Mouse (Mus musculus): ENCODE measurements around the gene Dbil5. TPM values are rescaled to one million over a fixed set of nuclear protein-coding genes. Genes with fewer than 3 reads are reported as not detected.
"Not testable (repeated sequence)": the region's sequence is repeated elsewhere in the genome, so short reads cannot be mapped to it uniquely, and the experiment has no call there.

Dbil5 gene
- total RNA-seq (2021), result 1 to 10 TPM in 1 of 2 experiments, under 1 TPM in 1; 0.70 to 1.3 TPM
- long read RNA-seq, experiment 1, result 0 reads
- long read RNA-seq, experiment 2, result 0 reads

DNA sequence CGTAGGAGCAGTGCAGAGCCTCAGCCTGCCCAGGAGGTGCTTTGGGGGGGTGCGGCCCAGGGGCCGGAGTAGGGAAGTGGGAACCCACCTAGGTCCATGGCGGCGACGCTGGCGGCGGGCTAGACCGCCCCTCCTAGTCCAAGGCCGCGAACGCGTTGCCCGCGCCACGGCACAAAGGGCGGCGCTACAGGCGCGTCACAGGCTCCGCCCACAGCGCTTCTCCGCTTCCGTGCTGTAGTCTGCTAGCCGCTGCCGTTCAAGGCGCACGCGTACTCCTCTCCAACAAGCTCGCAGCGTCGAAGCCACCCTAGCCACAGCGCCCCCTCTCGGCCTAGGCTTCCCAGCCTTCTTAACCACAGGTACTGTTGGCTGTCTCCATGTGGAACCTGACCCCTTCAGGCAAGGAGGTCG is at the start of gene Dbil5, which contains the start of gene Gemin4:
Gene Dbil5, plus strand, starts transcription at position 219 of the 411 bp plus-strand sequence.
Gene Gemin4, minus strand, starts transcription at position 275 of the 411 bp plus-strand sequence.
- peak; percentile 97 to 99 for DNase-seq (ENCODE audit: low spot score in 2 of 2)

DNA sequence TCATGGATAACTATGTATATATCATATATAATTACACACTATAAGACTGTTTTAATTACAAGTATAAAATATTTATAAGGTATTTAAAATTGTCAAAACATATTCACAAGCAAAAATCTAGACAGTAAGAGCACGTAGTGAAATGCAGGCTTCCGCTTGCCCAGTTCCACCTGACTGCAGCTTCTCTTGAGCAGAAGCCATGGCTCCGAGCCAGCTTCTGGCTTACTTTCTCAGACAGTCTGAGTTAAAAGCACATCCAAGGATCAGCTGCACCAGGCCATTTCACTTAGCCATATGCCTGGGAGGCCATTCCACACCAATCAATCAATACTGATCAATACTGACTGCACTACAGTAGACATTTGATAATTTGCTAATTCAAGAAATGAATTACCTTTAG is 48.4 kb upstream of the Dbil5 start:
- no peak for DNase-seq (ENCODE audit: low spot score in 2 of 2)

GRCm38 (mm10) chr11:76170207-76170606 is 47.2 kb upstream of the Dbil5 start:
- DNase-seq (ENCODE audit: low spot score in 2 of 2), result no peak

GRCm38 (mm10) chr11:76178726-76179494 is 38.5 kb upstream of the Dbil5 start:
- DNase-seq (ENCODE audit: low spot score in 2 of 2), result peak; percentile 19 to 53

GRCm38 (mm10) chr11:76179495-76180145 is 37.8 kb upstream of the Dbil5 start, which contains the start of the genes Vps53 and Fam57a:
TSS of gene Vps53 (minus strand) at chr11:76179647.
TSS of gene Fam57a (plus strand) at chr11:76179671.
- DNase-seq (ENCODE audit: low spot score in 2 of 2), result peak; percentile 90 to 91

DNA sequence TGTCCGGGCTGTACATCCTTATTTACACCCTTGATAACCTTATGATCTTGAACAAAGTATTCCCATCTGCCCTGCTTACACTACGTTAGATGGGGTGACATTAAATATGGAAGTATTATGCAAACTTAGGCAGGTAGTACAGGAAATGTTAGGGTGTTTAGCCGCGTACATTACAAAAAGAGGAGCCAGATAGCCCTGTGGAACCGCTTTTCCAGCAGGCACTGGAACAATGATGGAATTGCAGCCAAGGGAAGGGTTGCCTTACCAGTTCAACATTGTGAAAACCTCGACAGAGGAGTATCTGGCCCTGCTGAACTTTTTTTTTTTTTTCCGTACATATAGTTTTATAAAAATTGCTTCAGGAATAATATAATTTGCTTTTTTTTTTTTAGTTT is 37.3 kb upstream of the Dbil5 start:
- no peak for DNase-seq (ENCODE audit: low spot score in 2 of 2)

DNA sequence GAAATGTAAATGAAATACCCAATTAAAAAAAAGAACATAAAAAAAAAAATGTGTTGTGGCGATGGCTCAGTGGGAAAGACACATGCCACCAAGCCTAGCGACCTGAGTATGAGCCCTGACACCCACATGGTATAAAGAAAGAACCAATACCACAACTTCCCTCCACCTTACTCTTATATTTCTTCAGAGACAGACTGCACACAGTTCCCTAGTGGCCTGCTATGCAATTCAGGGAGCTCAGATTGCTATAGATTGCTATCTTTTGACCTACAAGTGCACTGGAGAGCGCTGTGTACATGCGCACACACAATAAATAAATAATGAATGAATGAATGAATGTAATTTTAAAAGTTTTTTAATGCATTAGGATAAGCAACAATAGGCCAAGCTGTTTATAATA is 33.7 kb upstream of the Dbil5 start:
- DNase-seq (ENCODE audit: low spot score in 2 of 2), result no peak

- no peak for DNase-seq (ENCODE audit: low spot score in 2 of 2)
Measured at GRCm38 (mm10) chr11:76186908-76187307, 30.5 kb upstream of the Dbil5 start.

- no peak for DNase-seq (ENCODE audit: low spot score in 2 of 2)
Measured at GRCm38 (mm10) chr11:76196275-76196976, 21.0 kb upstream of the Dbil5 start.

DNA sequence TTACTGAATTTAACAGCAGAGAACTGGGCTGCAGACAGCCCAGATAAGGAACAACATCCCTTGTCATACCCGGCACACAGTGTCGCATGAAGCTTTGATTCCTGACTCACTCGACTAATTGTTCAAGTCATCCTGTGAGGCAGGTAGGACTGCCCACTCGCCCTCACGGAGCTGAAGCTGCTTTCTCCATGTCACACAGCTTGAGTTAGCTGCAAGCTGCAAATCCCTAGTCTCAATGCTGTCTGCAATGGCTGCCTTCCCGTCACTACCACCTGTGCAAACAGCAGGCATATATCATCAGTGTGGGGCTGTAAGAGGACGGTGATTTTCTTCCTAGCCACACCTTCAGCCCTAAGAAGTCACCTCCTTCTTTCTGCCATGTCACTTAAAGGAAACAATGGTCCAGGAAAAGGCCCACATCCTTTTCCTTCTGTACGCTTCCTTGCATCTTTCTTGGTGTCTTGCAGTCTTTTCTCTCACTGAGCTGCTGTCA is 20.4 kb upstream of the Dbil5 start:
- no peak for DNase-seq (ENCODE audit: low spot score in 2 of 2)

GRCm38 (mm10) chr11:76201761-76202674 is 15.4 kb upstream of the Dbil5 start:
- peak; percentile 80 to 89 for DNase-seq (ENCODE audit: low spot score in 2 of 2)

DNA sequence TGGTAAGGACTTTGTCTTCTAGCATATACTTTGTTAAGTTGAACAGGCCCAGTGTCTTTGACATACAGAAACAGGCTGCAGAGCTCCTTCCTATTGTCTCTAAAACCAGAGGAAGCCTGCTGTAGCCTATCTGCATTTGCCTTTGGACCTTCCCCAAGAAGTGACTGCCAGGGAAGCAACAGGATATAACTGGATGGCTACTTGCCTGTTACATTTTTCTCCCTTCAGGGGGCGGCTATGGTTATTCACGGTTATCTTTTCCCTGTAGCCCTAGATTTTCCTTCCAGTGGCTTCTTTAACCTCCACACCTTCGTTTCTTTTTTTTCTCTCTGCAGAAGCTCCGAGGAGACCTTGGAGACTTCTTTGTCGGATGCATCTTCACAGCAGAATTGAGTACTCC is 10.6 kb upstream of the Dbil5 start:
- no peak for DNase-seq (ENCODE audit: low spot score in 2 of 2)

GRCm38 (mm10) chr11:76210228-76210985 is 7.0 kb upstream of the Dbil5 start:
- no peak for DNase-seq (ENCODE audit: low spot score in 2 of 2)

DNA sequence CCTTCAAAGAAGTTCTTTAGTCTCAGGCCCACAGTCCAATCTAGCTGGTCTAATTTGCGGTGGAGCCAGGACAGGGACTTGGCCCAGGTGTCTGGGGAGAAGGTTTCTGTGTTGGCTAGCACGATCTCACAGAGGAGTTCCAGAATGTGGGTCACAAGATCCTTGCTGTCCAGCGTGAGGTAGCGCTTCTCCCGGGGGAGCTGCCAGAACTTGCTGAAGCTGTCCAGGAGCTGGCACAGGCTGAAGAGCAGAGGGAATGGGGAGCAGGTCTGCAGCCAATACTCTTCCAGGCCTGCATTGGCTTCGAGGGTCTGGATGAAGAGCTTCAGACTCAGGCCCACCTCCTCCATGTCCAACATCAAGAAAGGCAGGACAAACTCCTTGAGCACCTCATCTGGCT is 5.8 kb upstream of the Dbil5 start:
- DNase-seq (ENCODE audit: low spot score in 2 of 2), result not testable (repeated sequence)

DNA sequence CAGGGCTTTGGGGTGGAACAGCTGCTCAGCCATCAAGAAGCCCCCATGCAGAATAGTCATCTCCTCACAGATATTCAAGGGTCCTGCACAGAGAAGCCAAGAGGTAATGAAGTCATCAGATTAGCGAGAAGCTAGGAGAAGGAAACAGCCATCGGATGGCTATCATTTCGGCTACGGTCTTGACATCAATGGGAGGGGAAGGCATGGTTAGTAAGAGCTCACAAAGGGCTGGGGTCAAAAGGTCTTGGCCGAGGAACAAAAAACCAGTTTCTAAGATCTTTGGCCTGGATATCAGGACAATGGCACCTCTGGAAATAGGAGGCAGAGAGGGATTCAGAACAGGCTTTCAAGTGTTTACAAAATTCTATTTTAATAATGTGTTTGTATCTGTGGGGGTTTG is 3.6 kb upstream of the Dbil5 start:
- no peak for DNase-seq (ENCODE audit: low spot score in 2 of 2)

- DNase-seq (ENCODE audit: low spot score in 2 of 2), result no peak
Measured at GRCm38 (mm10) chr11:76215011-76215410, 2.4 kb upstream of the Dbil5 start.

GRCm38 (mm10) chr11:76216049-76216540 is 1.3 kb upstream of the Dbil5 start:
- no peak for DNase-seq (ENCODE audit: low spot score in 2 of 2)

GRCm38 (mm10) chr11:76216681-76217389 is 573 bp upstream of the Dbil5 start:
- peak in 1 of 2 experiments; percentile 20 for DNase-seq (ENCODE audit: low spot score in 2 of 2)

- DNase-seq (ENCODE audit: low spot score in 2 of 2), result no peak
Measured at GRCm38 (mm10) chr11:76224631-76225030, 7.2 kb downstream of the Dbil5 start.
